Mouse (Mus musculus) kidney, adult 2 months (tissue): ENCODE measurements around the gene Vmo1.

Experiments used
- CTCF ChIP-seq: fragments of 200-500 bp; conservative IDR thresholded peaks from 2 replicates; pipeline ENCODE4 v1.5.1; 2011; ENCODE audit warnings: low read depth, mild to moderate bottlenecking, control low read depth, low read length, moderate library complexity, mixed read lengths; ENCODE audit not compliant: insufficient read depth, insufficient read length
- POLR2A ChIP-seq: fragments of 200-500 bp; IDR thresholded peaks from one replicate; pipeline ENCODE4 v1.6.1; 2011; ENCODE audit warnings: low read depth, low read length, control low read depth

- no peak for TF ChIP-seq CTCF
- no peak for TF ChIP-seq POLR2A
Measured at GRCm38 (mm10) chr11:70528610-70529009, 14.2 kb upstream of the Vmo1 start.
